Mouse (Mus musculus): Measurements from ENCODE around the gene Bad.

The Bad gene

GRCm38 (mm10) chr19:6969665-6970381 is 28.2 kb downstream of the Bad start:
- peak; percentile 83 to 88 for DNase-seq

GRCm38 (mm10) chr19:6970460-6971085 is 28.9 kb downstream of the Bad start:
- DNase-seq, result no peak

- no peak for DNase-seq
Measured at GRCm38 (mm10) chr19:6971644-6972043, 30.0 kb downstream of the Bad start.

- DNase-seq, result no peak
Measured at GRCm38 (mm10) chr19:6972247-6972917, 30.7 kb downstream of the Bad start.

GRCm38 (mm10) chr19:6973581-6974190 is 32.0 kb downstream of the Bad start:
- DNase-seq, result no peak

- peak; percentile 78 to 80 for DNase-seq
Measured at GRCm38 (mm10) chr19:6974211-6975205, 32.8 kb downstream of the Bad start, which contains the start of gene Ppp1r14b. TSS of gene Ppp1r14b (plus strand) at chr19:6974968.

GRCm38 (mm10) chr19:6975537-6976521 is 34.2 kb downstream of the Bad start, which contains the start of gene Plcb3:
TSS of gene Plcb3 (minus strand) at chr19:6976470.
- peak; percentile 60 for DNase-seq

GRCm38 (mm10) chr19:6977759-6978638 is 36.3 kb downstream of the Bad start:
- no peak for DNase-seq

- no peak for DNase-seq
Measured at GRCm38 (mm10) chr19:6978639-6978974, 36.9 kb downstream of the Bad start.

GRCm38 (mm10) chr19:6979001-6979479 is 37.4 kb downstream of the Bad start:
- DNase-seq, result peak in 1 of 2 experiments; percentile 25

- peak; percentile 100 for DNase-seq
Measured at GRCm38 (mm10) chr19:6979486-6980380, 38.1 kb downstream of the Bad start.

GRCm38 (mm10) chr19:6980381-6981093 is 38.9 kb downstream of the Bad start, which contains the start of gene Fkbp2:
TSS of gene Fkbp2 (minus strand) at chr19:6980501.
- peak; percentile 98 to 99 for DNase-seq

- no peak for DNase-seq
Measured at GRCm38 (mm10) chr19:6981465-6981864, 39.8 kb downstream of the Bad start.

GRCm38 (mm10) chr19:6983621-6984020 is 42.0 kb downstream of the Bad start:
- DNase-seq, result no peak

GRCm38 (mm10) chr19:6985300-6985699 is 43.6 kb downstream of the Bad start:
- no peak for DNase-seq

GRCm38 (mm10) chr19:6985951-6986708 is 44.5 kb downstream of the Bad start:
- no peak for DNase-seq
